Mouse (Mus musculus): ENCODE measurements around the gene Acsf3. TPM values are rescaled to one million over a fixed set of nuclear protein-coding genes. Genes with fewer than 3 reads are reported as not detected.

The Acsf3 gene
- total and polyA plus RNA-seq, 3 experiments = 0.49 to 0.63 TPM; not detected in 1

DNA sequence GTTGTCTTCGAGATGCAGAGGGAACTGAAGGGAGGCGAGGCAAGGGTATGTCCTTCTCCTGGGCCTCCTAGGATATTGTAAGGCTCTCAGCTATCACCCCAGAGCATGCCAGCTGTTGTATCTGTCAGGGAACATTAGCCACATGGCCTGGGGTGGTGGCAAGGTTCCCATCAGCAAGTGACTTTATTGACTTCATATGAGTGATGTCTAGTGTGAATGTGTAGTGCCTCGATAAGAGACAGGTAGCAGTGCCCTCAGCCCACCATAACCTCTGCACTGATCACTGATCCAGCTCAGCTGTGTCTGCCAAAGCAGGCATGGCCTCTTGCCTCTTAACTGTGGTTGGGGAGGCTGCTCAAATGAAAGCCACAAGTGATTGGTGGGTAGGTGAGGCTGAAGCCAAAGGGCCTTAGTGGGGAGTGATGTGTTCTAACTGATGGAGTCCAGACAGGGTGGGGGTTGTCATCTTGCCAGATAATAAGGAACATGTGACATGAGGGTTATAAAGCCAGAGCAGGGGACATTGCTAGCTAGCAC, 3.5 kb downstream of the Acsf3 start:
- DNase-seq (ENCODE audit: low spot score) (no peak), ATAC-seq (ENCODE audit: extremely low read depth, insufficient number of reproducible peaks, low FRiP score, poor library complexity, severe bottlenecking) (no peak)
- H3K4me1 ChIP-seq (ENCODE audit: insufficient read depth, low read depth, low read length) = peaks cover 19% of the 10 kb centered on the region
- TF ChIP-seq GATA1 (IDR thresholded peaks at IDR 0.05; ENCODE audit: borderline replicate concordance, low read length) (no peak), POLR2AphosphoS5 (IDR thresholded peaks at IDR 0.05; ENCODE audit: insufficient replicate concordance, low read depth, low read length) (no peak), GATA2 (IDR thresholded peaks at IDR 0.05; ENCODE audit: borderline replicate concordance, low read depth, low read length) (no peak), TAL1 (conservative IDR thresholded peaks at IDR 0.05; ENCODE audit: low read depth, low read length) (no peak), CTCF (IDR thresholded peaks at IDR 0.05; ENCODE audit: low read depth, low read length) (no peak)
- H3K9me3 ChIP-seq (replicated peaks) = no peaks in the 10 kb centered on the region
- H3K36me3 ChIP-seq (replicated peaks) = no peaks in the 10 kb centered on the region
- H3K27me3 ChIP-seq (ENCODE audit: insufficient read depth, low read length) = peaks cover 98% of the 10 kb centered on the region
- H3K4me3 ChIP-seq (ENCODE audit: low read depth, low read length) = no peak overlapping the region

GRCm38 (mm10) chr8:122779255-122779654, 4.0 kb downstream of the Acsf3 start:
- no peaks in the 10 kb centered on the region for H3K9me3 ChIP-seq (replicated peaks)
- peaks cover 98% of the 10 kb centered on the region for H3K27me3 ChIP-seq (ENCODE audit: insufficient read depth, low read length)
- H3K36me3 ChIP-seq (replicated peaks) = no peaks in the 10 kb centered on the region
- peaks cover 22% of the 10 kb centered on the region for H3K4me1 ChIP-seq (ENCODE audit: insufficient read depth, low read depth, low read length)
- no peak overlapping the region for H3K4me3 ChIP-seq (ENCODE audit: low read depth, low read length)
- no peak for DNase-seq (ENCODE audit: low spot score)
- ATAC-seq (ENCODE audit: extremely low read depth, insufficient number of reproducible peaks, low FRiP score, poor library complexity, severe bottlenecking) = no peak
- TF ChIP-seq GATA2 (IDR thresholded peaks at IDR 0.05; ENCODE audit: borderline replicate concordance, low read depth, low read length) (no peak), POLR2AphosphoS5 (IDR thresholded peaks at IDR 0.05; ENCODE audit: insufficient replicate concordance, low read depth, low read length) (no peak)

DNA sequence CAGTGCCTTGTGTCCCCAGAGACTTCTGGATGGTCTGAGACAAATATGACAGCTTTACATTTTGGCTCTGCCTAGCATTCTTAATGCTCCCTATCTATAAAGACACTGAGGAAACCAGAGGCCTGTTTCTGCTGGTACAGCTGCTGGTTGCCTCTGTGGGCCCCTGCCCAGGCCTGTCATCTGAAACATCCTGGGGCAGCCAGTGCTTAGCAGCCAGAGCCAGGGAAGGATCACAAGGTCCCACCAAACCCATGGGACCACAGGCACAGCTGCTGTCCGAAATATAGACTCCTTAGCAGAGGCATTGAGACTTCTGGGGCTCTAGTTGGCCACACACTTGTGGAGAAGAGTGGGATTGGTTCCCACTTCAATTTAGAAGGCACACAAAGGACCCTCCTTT, 9.5 kb downstream of the Acsf3 start:
- H3K36me3 ChIP-seq (replicated peaks) = no peaks in the 10 kb centered on the region
- TF ChIP-seq GATA2 (IDR thresholded peaks at IDR 0.05; ENCODE audit: borderline replicate concordance, low read depth, low read length) (no peak), CTCF (IDR thresholded peaks at IDR 0.05; ENCODE audit: low read depth, low read length) (no peak), POLR2AphosphoS5 (IDR thresholded peaks at IDR 0.05; ENCODE audit: insufficient replicate concordance, low read depth, low read length) (no peak), GATA1 (IDR thresholded peaks at IDR 0.05; ENCODE audit: borderline replicate concordance, low read length) (no peak), TAL1 (conservative IDR thresholded peaks at IDR 0.05; ENCODE audit: low read depth, low read length) (no peak)
- no peak overlapping the region for H3K4me3 ChIP-seq (ENCODE audit: low read depth, low read length)
- no peaks in the 10 kb centered on the region for H3K9me3 ChIP-seq (replicated peaks)
- H3K4me1 ChIP-seq (ENCODE audit: insufficient read depth, low read depth, low read length) = peaks cover 9% of the 10 kb centered on the region
- H3K27me3 ChIP-seq (ENCODE audit: insufficient read depth, low read length) = peaks cover 99% of the 10 kb centered on the region
- ATAC-seq (ENCODE audit: extremely low read depth, insufficient number of reproducible peaks, low FRiP score, poor library complexity, severe bottlenecking) = no peak
- DNase-seq (ENCODE audit: low spot score) = no peak

DNA sequence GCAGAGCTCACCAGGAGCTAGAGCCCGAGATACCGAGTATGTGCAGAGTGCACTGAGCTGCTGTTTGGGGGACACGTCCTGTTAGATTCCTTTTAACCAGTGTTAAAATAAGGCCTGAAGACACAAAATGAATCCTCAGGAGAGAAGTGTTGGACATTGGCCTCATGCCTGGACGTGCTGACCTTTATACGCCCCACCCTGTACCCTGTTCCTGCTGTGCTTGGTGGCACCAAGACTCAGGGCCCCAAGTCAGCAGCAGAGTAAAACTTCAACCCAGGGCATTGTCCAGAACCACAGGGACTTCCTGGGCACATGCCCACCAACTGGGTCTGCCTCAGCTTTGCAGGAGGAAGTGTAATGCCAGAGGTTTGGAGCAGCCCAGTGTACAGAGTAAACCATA, 14.5 kb downstream of the Acsf3 start:
- no peaks in the 10 kb centered on the region for H3K4me1 ChIP-seq (ENCODE audit: insufficient read depth, low read depth, low read length)
- DNase-seq (ENCODE audit: low spot score) (no peak), ATAC-seq (ENCODE audit: extremely low read depth, insufficient number of reproducible peaks, low FRiP score, poor library complexity, severe bottlenecking) (no peak)
- TF ChIP-seq CTCF (IDR thresholded peaks at IDR 0.05; ENCODE audit: low read depth, low read length) (no peak), TAL1 (conservative IDR thresholded peaks at IDR 0.05; ENCODE audit: low read depth, low read length) (no peak), POLR2AphosphoS5 (IDR thresholded peaks at IDR 0.05; ENCODE audit: insufficient replicate concordance, low read depth, low read length) (no peak), GATA1 (IDR thresholded peaks at IDR 0.05; ENCODE audit: borderline replicate concordance, low read length) (no peak), GATA2 (IDR thresholded peaks at IDR 0.05; ENCODE audit: borderline replicate concordance, low read depth, low read length) (no peak)
- H3K36me3 ChIP-seq (replicated peaks) = no peaks in the 10 kb centered on the region
- no peak overlapping the region for H3K4me3 ChIP-seq (ENCODE audit: low read depth, low read length)
- H3K27me3 ChIP-seq (ENCODE audit: insufficient read depth, low read length) = peaks cover 98% of the 10 kb centered on the region
- H3K9me3 ChIP-seq (replicated peaks) = no peaks in the 10 kb centered on the region

DNA sequence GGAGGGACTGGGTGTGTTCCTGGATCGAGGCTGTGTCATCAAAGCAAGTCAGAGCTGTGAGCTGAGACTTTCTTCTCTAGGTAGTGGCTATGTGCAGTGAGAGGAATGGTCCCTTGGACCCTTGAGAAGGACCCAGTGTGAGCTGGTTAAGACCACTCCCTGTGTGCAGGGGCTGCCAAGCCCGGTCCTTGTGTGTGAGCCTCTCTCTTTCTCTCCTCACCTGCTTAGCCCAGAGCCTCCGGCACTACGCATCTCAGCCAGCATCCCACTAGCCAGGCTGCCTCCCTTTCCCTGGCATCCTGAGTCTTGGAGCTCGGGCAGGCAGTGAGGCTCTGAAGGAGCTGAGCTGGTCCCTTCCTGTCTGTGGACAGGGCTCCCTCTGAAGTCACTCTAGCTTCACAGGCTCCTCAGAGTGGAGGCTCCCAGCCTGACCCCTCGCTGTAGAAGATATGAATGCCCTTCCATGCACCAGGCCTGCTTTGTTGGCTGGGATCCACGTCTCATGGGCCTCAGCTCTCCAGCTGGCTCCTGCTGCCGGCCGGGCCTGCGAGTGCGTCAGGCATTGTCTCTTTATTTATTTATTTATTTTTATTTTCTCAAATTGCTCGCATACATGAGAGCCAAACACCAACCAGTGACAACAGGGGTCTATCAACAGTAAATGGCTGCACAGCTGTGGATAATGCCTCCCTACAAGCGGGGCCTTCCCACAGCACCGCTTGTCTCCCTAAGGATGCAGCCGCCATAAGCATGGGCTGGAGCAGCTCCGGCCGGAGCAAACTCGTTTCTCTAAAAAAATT, 18.3 kb downstream of the Acsf3 start:
- Histone ChIP-seq H3K4me1 (ENCODE audit: insufficient read depth, low read depth, low read length) (no peaks in the 10 kb centered on the region), H3K27me3 (ENCODE audit: insufficient read depth, low read length) (peaks cover 95% of the 10 kb centered on the region), H3K4me3 (ENCODE audit: low read depth, low read length) (no peak overlapping the region), H3K36me3 (replicated peaks) (no peaks in the 10 kb centered on the region), H3K9me3 (replicated peaks) (no peaks in the 10 kb centered on the region)
- DNase-seq (ENCODE audit: low spot score) (no peak), ATAC-seq (ENCODE audit: extremely low read depth, insufficient number of reproducible peaks, low FRiP score, poor library complexity, severe bottlenecking) (no peak)
- TF ChIP-seq TAL1 (conservative IDR thresholded peaks at IDR 0.05; ENCODE audit: low read depth, low read length) (no peak), GATA2 (IDR thresholded peaks at IDR 0.05; ENCODE audit: borderline replicate concordance, low read depth, low read length) (no peak), GATA1 (IDR thresholded peaks at IDR 0.05; ENCODE audit: borderline replicate concordance, low read length) (no peak), CTCF (IDR thresholded peaks at IDR 0.05; ENCODE audit: low read depth, low read length) (no peak), POLR2AphosphoS5 (IDR thresholded peaks at IDR 0.05; ENCODE audit: insufficient replicate concordance, low read depth, low read length) (no peak)

DNA sequence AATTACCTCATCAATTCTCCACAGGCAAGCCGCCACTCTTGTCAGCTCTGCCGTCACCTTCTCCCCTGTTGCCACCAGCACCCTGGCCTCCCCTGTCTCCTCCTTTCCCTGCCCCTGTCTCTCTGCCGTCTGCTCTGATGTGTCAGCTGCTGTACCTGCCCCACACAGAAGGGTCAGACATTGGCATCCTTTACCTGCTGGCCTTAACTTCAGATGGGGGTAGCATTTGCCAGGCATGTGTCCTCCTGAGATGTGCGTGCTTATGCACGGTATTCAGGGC, 18.8 kb downstream of the Acsf3 start:
- no peak for ATAC-seq (ENCODE audit: extremely low read depth, insufficient number of reproducible peaks, low FRiP score, poor library complexity, severe bottlenecking)
- H3K36me3 ChIP-seq (replicated peaks) = no peaks in the 10 kb centered on the region

More for the DNA sequence above, 18.8 kb downstream of the Acsf3 start:
- DNase-seq (ENCODE audit: low spot score) = no peak
- H3K4me3 ChIP-seq (ENCODE audit: low read depth, low read length) = no peak overlapping the region
- peaks cover 95% of the 10 kb centered on the region for H3K27me3 ChIP-seq (ENCODE audit: insufficient read depth, low read length)
- no peaks in the 10 kb centered on the region for H3K9me3 ChIP-seq (replicated peaks)
- no peak for TF ChIP-seq POLR2AphosphoS5 (IDR thresholded peaks at IDR 0.05; ENCODE audit: insufficient replicate concordance, low read depth, low read length)
- no peak for TF ChIP-seq TAL1 (conservative IDR thresholded peaks at IDR 0.05; ENCODE audit: low read depth, low read length)
- TF ChIP-seq GATA1 (IDR thresholded peaks at IDR 0.05; ENCODE audit: borderline replicate concordance, low read length) = no peak
- TF ChIP-seq CTCF (IDR thresholded peaks at IDR 0.05; ENCODE audit: low read depth, low read length) = no peak
- no peak for TF ChIP-seq GATA2 (IDR thresholded peaks at IDR 0.05; ENCODE audit: borderline replicate concordance, low read depth, low read length)
- no peaks in the 10 kb centered on the region for H3K4me1 ChIP-seq (ENCODE audit: insufficient read depth, low read depth, low read length)

Measured in G1E (cell line).